Mouse (Mus musculus) CD8-positive naive resting alpha-beta T cell, adult 2 months (primary cell): ENCODE data around the gene Shisa9.

Experiments used
- DNase-seq, 2 experiments: peaks; one replicate each; pipeline ENCODE4 v3.0.0; 2022; ENCODE audit warnings: low read depth in 2 of 2, low spot score in 2 of 2

The Shisa9 gene

DNA sequence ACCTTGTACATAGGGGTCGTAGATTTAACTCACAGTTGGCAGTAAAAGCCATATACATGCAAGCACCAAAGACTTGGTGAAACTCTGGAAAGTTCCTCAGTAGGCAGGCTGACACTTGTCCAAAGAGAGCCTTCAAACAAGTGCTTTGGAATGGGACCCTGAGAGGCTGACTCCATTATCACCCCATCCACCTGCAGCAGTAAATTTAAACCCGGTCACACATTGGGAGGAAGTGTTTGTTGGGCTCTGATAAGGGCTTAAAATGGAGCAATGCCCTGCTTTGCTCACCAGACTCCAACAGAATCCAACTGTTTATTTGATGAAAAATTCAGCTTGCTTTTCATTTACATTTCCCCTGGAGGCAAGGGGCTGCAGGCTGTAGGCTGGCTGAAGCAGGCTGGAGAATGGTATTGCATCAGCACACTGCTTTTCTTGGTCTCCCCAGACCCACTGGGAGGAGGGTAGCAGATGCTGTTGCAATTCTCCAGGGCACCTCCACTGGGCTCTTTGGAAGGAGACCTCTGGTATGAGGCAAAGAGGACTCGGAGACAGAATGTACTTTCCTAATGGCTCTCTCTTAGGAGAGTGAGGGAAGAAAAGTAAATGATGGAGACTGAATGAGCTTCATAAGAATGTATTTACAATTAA lies 323.5 kb downstream of the Shisa9 start:
- DNase-seq, result no peak

DNA sequence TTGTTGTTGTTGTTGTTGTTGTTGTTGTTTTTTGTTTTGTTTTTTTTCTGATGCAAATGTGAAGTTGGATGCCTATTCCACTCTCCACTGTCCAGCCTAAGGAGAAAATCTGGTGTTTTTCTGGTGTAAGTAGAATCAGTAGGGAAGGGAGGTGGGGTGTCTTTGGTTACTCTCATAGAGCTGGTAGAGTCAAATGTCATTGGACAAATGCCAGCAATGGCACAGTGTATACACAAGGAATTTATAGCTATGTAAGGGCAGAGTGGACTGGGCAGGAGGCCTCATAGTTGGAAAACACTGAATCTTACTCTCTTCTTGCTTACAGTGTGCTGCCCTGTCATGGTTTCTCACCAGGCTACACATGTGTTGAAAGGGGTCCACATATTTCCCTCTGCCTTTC lies 325.9 kb downstream of the Shisa9 start:
- DNase-seq, result no peak

DNA sequence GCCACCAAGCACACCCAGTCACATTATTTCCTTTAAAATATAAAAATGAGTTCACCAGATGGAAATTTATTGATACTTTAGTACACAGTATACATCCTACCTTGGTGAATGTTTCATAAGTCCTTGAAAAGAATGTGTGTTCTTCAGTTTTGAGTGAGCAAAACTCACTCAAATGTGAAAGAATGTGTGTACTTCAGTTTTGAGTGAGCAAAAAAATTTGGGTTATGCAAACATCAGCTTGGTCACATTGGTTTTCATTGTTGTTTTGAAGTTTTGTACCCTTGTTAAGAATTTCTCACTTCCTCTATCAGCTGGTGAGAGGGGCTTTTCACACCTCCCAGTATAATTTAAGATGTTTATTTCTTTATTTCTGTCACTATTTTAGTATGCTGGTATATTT lies 331.7 kb downstream of the Shisa9 start:
- no peak for DNase-seq
